17 mouse cellular contexts compared by ENCODE assay signal in genomic region chr9:98939290-98939689, GRCm38 (mm10). TPM values are rescaled to one million over a fixed set of nuclear protein-coding genes. Genes with fewer than 3 reads are reported as not detected.
DNase-seq lines count a peak whose midpoint lies in the region; ATAC-seq and TF ChIP-seq lines count a peak whose summit lies in the region.
"Had no signal": no experiment of that assay in that cellular context is flagged by ENCODE, and none has a peak within 500 bp of the region (broad histone marks: within the 10 kb centered on the region; RNA-seq: fewer than 3 reads in every experiment).

No protein-coding gene starts in this region.

- in situ Hi-C loops in ES-E14 (cut with MboI; ENCODE audit: low sequenced_read_pairs in 2 of 2, unreplicated experiment in 2 of 2) = no loop called here

- peak; percentile 29 for DNase-seq in hindbrain, embryonic 10.5 days (ENCODE audit: low spot score)
- DNase-seq in lung, embryonic 14.5 days = no peak
- no peak for DNase-seq in lung, postnatal 4 days
- DNase-seq in ES-E14 (ENCODE audit: low read depth, low spot score) = peak; percentile 47
- peak; percentile 50 for DNase-seq in embryonic facial prominence, embryonic 11.5 days (ENCODE audit: low spot score)
- DNase-seq in urinary bladder, adult 2 months (ENCODE audit: low spot score) = no peak
- DNase-seq: cerebellum, adult 11-12 months; kidney, adult 9 months; thymus, postnatal 4 days had no signal

- H3K4me3 ChIP-seq in hindbrain, embryonic 10.5 days = no peak overlapping the region
- no peak overlapping the region for H3K4me3 ChIP-seq in hindbrain, embryonic 12.5 days
- H3K4me3 ChIP-seq in lung, embryonic 14.5 days (ENCODE audit: low read depth, low read length) = no peak overlapping the region
- no peak overlapping the region for H3K4me3 ChIP-seq in ES-E14 (ENCODE audit: insufficient read depth in 1 of 2, low read depth in 1 of 2, low read length in 2 of 2, poor library complexity in 1 of 2, severe bottlenecking in 1 of 2)
- H3K4me3 ChIP-seq in embryonic facial prominence, embryonic 11.5 days (ENCODE audit: low read depth, low read length) = no peak overlapping the region
- H3K4me3 ChIP-seq: erythroblast, embryonic 14.5 days; heart, embryonic 15.5 days; neural tube, embryonic 12.5 days had no signal

- H3K4me1 ChIP-seq in hindbrain, embryonic 10.5 days (replicated peaks) = peaks cover 17% of the 10 kb centered on the region
- H3K4me1 ChIP-seq in hindbrain, embryonic 12.5 days = peaks cover 4% of the 10 kb centered on the region; the same call in 1 of the 2 replicates
- H3K4me1 ChIP-seq in lung, embryonic 14.5 days (ENCODE audit: insufficient read depth) = no peaks in the 10 kb centered on the region
- peaks cover 0 to 2% of the 10 kb centered on the region in 2 experiments; a peak in 1 of 4 replicates for H3K4me1 ChIP-seq in ES-E14 (ENCODE audit: control insufficient read depth in 2 of 2, insufficient read depth in 2 of 2, low read length in 2 of 2, poor library complexity in 1 of 2)
- no peaks in the 10 kb centered on the region for H3K4me1 ChIP-seq in embryonic facial prominence, embryonic 11.5 days (ENCODE audit: control insufficient read depth, insufficient read depth, low read length)
- H3K4me1 ChIP-seq: heart, embryonic 15.5 days; neural tube, embryonic 12.5 days had no signal

- H3K27ac ChIP-seq in hindbrain, embryonic 10.5 days = no peak overlapping the region
- H3K27ac ChIP-seq in hindbrain, embryonic 12.5 days = no peak overlapping the region
- no peak overlapping the region for H3K27ac ChIP-seq in lung, embryonic 14.5 days (ENCODE audit: low read depth)
- no peak overlapping the region for H3K27ac ChIP-seq in ES-E14 (ENCODE audit: insufficient read depth, low read depth, low read length, poor library complexity, severe bottlenecking)
- H3K27ac ChIP-seq in embryonic facial prominence, embryonic 11.5 days (replicated peaks; ENCODE audit: low read depth, low read length) = no peak overlapping the region
- H3K27ac ChIP-seq: heart, embryonic 15.5 days; macrophage; neural tube, embryonic 12.5 days had no signal

- 29% methylated on average over 2 of the region's 2 CpGs for WGBS in hindbrain, embryonic 10.5 days
- WGBS in hindbrain, embryonic 12.5 days = 11% methylated on average over 2 of the region's 2 CpGs
- 15% methylated on average over 2 of the region's 2 CpGs for WGBS in lung, embryonic 14.5 days
- WGBS in embryonic facial prominence, embryonic 11.5 days = 26% methylated on average over 2 of the region's 2 CpGs

- H3K9ac ChIP-seq in hindbrain, embryonic 12.5 days = no peak overlapping the region
- no peak overlapping the region for H3K9ac ChIP-seq in lung, embryonic 14.5 days
- no peak overlapping the region for H3K9ac ChIP-seq in ES-E14 (ENCODE audit: insufficient read depth, low read depth, low read length, poor library complexity, severe bottlenecking)
- no peak overlapping the region for H3K9ac ChIP-seq in embryonic facial prominence, embryonic 11.5 days (replicated peaks; ENCODE audit: low read length)
- H3K9ac ChIP-seq: heart, embryonic 15.5 days; neural tube, embryonic 12.5 days had no signal

- no peaks in the 10 kb centered on the region for H3K9me3 ChIP-seq in hindbrain, embryonic 10.5 days
- H3K9me3 ChIP-seq in hindbrain, embryonic 12.5 days (replicated peaks) = no peaks in the 10 kb centered on the region
- H3K9me3 ChIP-seq in lung, embryonic 14.5 days (ENCODE audit: low read depth, low read length) = no peaks in the 10 kb centered on the region
- H3K9me3 ChIP-seq in ES-E14 (ENCODE audit: control insufficient read depth, insufficient read depth, low read depth, low read length) = no peaks in the 10 kb centered on the region
- H3K9me3 ChIP-seq in embryonic facial prominence, embryonic 11.5 days (replicated peaks; ENCODE audit: control insufficient read depth, low read length) = no peaks in the 10 kb centered on the region
- H3K9me3 ChIP-seq: heart, embryonic 15.5 days; neural tube, embryonic 12.5 days had no signal

- H3K36me3 ChIP-seq in hindbrain, embryonic 10.5 days = no peaks in the 10 kb centered on the region
- no peaks in the 10 kb centered on the region for H3K36me3 ChIP-seq in hindbrain, embryonic 12.5 days
- no peaks in the 10 kb centered on the region for H3K36me3 ChIP-seq in lung, embryonic 14.5 days (ENCODE audit: insufficient read depth)
- H3K36me3 ChIP-seq in ES-E14 (ENCODE audit: control insufficient read depth, insufficient read depth, low read length, poor library complexity, severe bottlenecking) = no peaks in the 10 kb centered on the region
- H3K36me3 ChIP-seq in embryonic facial prominence, embryonic 11.5 days (replicated peaks; ENCODE audit: control insufficient read depth, insufficient read depth, low read depth, low read length) = no peaks in the 10 kb centered on the region
- H3K36me3 ChIP-seq: heart, embryonic 15.5 days; neural tube, embryonic 12.5 days had no signal

- TF ChIP-seq CTCF in lung, embryonic 14.5 days (IDR thresholded peaks at IDR 0.05; ENCODE audit: low read depth) = peak; percentile 48

- H3K27me3 ChIP-seq in hindbrain, embryonic 10.5 days (ENCODE audit: insufficient read depth, poor library complexity, severe bottlenecking) = peaks cover 21% of the 10 kb centered on the region
- no peaks in the 10 kb centered on the region for H3K27me3 ChIP-seq in hindbrain, embryonic 12.5 days
- no peaks in the 10 kb centered on the region; the same call in 1 of the 2 replicates for H3K27me3 ChIP-seq in lung, embryonic 14.5 days (ENCODE audit: insufficient read depth, low read length)
- H3K27me3 ChIP-seq in embryonic facial prominence, embryonic 11.5 days (ENCODE audit: control insufficient read depth, insufficient read depth, low read length) = no peaks in the 10 kb centered on the region
- H3K27me3 ChIP-seq: neural tube, embryonic 12.5 days had no signal

- no peak for ATAC-seq in hindbrain, embryonic 12.5 days (ENCODE audit: low FRiP score)
- no peak for ATAC-seq in lung, embryonic 14.5 days (ENCODE audit: insufficient read depth)
- no peak for ATAC-seq in embryonic facial prominence, embryonic 11.5 days (replicated peaks; ENCODE audit: insufficient number of reproducible peaks, low FRiP score, low TSS enrichment, low read depth)

- H3K4me2 ChIP-seq in hindbrain, embryonic 12.5 days (replicated peaks) = no peak overlapping the region
- no peak overlapping the region for H3K4me2 ChIP-seq in lung, embryonic 14.5 days
- H3K4me2 ChIP-seq in embryonic facial prominence, embryonic 11.5 days (ENCODE audit: low read depth, low read length) = no peak overlapping the region
- H3K4me2 ChIP-seq: heart, embryonic 15.5 days; neural tube, embryonic 12.5 days had no signal

TF ChIP-seq in ES-E14, 5 proteins besides CTCF, POLR2A, EP300 and RAD21:
- TF ChIP-seq ZC3H11A (IDR thresholded peaks at IDR 0.05; ENCODE audit: borderline replicate concordance, low read depth, low read length) (no peak; the same call in 1 of the 2 replicates), ZNF384 (IDR thresholded peaks at IDR 0.05; ENCODE audit: low read depth, low read length) (no peak), MAFK (IDR thresholded peaks at IDR 0.05; ENCODE audit: insufficient read depth, low read depth, low read length) (no peak), HCFC1 (IDR thresholded peaks at IDR 0.05; ENCODE audit: borderline replicate concordance, insufficient read depth, low read length) (no peak), CHD2 (IDR thresholded peaks at IDR 0.05; ENCODE audit: low read depth, low read length) (no peak)

RNA-seq across cellular contexts. Expression of gene Foxl2, which starts 15.8 kb away (rescaled TPM):
- polyA plus RNA-seq in hindbrain, embryonic 10.5 days (2016; fragmentation: Nextera tagmentation; extraction: Ambion mirVana) = 2.4 and 3.1 TPM in 2 replicates
- polyA plus RNA-seq in hindbrain, embryonic 12.5 days (2016; fragmentation: Nextera tagmentation; extraction: Ambion mirVana) = 1.6 and 2.0 TPM in 2 replicates
- polyA plus RNA-seq in lung, embryonic 14.5 days (2014; fragmentation: Nextera tagmentation; extraction: Ambion mirVana) = 0.07 TPM in 1 of 2 replicates, not detected in the other
- 0.36 TPM in 1 of 2 replicates, not detected in the other for total RNA-seq in ES-E14 (2012; rRNA removed)
- polyA plus RNA-seq in embryonic facial prominence, embryonic 11.5 days (2014; fragmentation: Nextera tagmentation; extraction: Ambion mirVana) = 4.4 and 4.9 TPM in 2 replicates
- not detected in 2 replicates for polyA plus RNA-seq in urinary bladder, adult 2 months (2012; rRNA removed)
- total RNA-seq: gastrocnemius, adult 8-10 months had no signal
- polyA plus RNA-seq: erythroblast, embryonic 14.5 days; heart, embryonic 15.5 days; macrophage; spleen, adult 2 months had no signal

RNA-seq across cellular contexts. Expression of gene 7420426K07Rik, which starts 36.4 kb away (rescaled TPM):
- polyA plus RNA-seq in hindbrain, embryonic 10.5 days (2016; fragmentation: Nextera tagmentation; extraction: Ambion mirVana) = not detected in 2 replicates
- not detected in 2 replicates for polyA plus RNA-seq in hindbrain, embryonic 12.5 days (2016; fragmentation: Nextera tagmentation; extraction: Ambion mirVana)
- not detected in 2 replicates for polyA plus RNA-seq in lung, embryonic 14.5 days (2014; fragmentation: Nextera tagmentation; extraction: Ambion mirVana)
- total RNA-seq in ES-E14 (2012; rRNA removed) = 0.18 TPM in 1 of 2 replicates, not detected in the other
- polyA plus RNA-seq in embryonic facial prominence, embryonic 11.5 days (2014; fragmentation: Nextera tagmentation; extraction: Ambion mirVana) = not detected in 2 replicates
- polyA plus RNA-seq in urinary bladder, adult 2 months (2012; rRNA removed) = not detected in 2 replicates
- total RNA-seq: gastrocnemius, adult 8-10 months; left cerebral cortex, postnatal 10 days had no signal
- polyA plus RNA-seq: erythroblast, embryonic 14.5 days; heart, embryonic 15.5 days; macrophage; neural tube, embryonic 12.5 days; spleen, adult 2 months had no signal

RNA-seq across cellular contexts. Expression of gene Faim, which starts 46.9 kb away (rescaled TPM):
- polyA plus RNA-seq in hindbrain, embryonic 10.5 days (2016; fragmentation: Nextera tagmentation; extraction: Ambion mirVana) = 73.7 and 77.8 TPM in 2 replicates
- 85.8 and 87.1 TPM in 2 replicates for polyA plus RNA-seq in hindbrain, embryonic 12.5 days (2016; fragmentation: Nextera tagmentation; extraction: Ambion mirVana)
- polyA plus RNA-seq in lung, embryonic 14.5 days (2014; fragmentation: Nextera tagmentation; extraction: Ambion mirVana) = 45.1 and 47.7 TPM in 2 replicates
- total RNA-seq in ES-E14 (2012; rRNA removed) = 26.0 and 30.9 TPM in 2 replicates
- polyA plus RNA-seq in embryonic facial prominence, embryonic 11.5 days (2014; fragmentation: Nextera tagmentation; extraction: Ambion mirVana) = 68.7 and 69.7 TPM in 2 replicates
- polyA plus RNA-seq in urinary bladder, adult 2 months (2012; rRNA removed) = 12.8 and 15.8 TPM in 2 replicates

Comparison
In these comparisons a context has a peak if more than half of its experiments do, and no peak if none do; other contexts are left out.
1. DNase-seq: peak in hindbrain, embryonic 10.5 days (single experiment), ES-E14 (single experiment) and embryonic facial prominence, embryonic 11.5 days (single experiment); none in lung, embryonic 14.5 days (single experiment), lung, postnatal 4 days (0 of 2) and urinary bladder, adult 2 months (single experiment).